Comparison of ENCODE assay signal across 16 mouse cellular contexts in the genomic region with DNA sequence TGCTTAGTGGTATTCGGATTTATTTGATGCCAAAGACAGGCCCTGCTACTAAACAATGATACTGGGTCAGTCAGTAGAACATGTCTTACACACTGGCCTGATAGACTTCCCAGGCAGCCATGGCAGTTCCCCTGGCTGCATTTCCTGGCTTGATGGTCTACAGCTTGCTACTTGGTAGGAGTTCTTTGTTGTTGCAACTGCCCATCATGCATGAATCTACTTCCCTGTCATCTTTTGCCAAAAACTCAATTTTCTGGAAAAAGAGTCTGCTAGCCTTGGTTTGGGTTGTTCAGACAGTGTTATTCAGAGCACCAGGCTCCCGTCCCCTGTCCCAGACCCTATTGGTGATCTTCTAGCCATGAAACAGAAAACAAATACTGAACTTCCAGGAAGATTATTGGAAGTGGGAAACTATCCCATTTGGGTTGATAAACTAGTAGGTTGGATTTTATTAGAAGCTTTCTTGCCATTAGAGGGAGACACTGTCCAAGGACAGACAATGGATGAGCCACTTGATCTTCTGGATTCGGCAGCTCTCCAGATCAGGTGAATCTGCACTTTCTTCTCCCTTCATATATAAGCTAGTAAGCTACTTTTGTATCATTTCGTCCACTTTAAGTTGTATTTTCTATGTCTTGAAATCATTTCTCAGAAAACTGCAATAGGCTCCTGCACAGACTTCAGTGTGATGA.
DNase-seq lines count a peak whose midpoint lies in the region; ATAC-seq and TF ChIP-seq lines count a peak whose summit lies in the region.
"Had no signal": no experiment of that assay in that cellular context is flagged by ENCODE, and none has a peak within 500 bp of the region (broad histone marks: within the 10 kb centered on the region; RNA-seq: fewer than 3 reads in every experiment).

No protein-coding gene starts in this region.

- H3K4me3 ChIP-seq in hindbrain, postnatal 0 days (ENCODE audit: low read length): no peak overlapping the region
- no peak overlapping the region for H3K4me3 ChIP-seq in hindbrain, embryonic 12.5 days
- H3K4me3 ChIP-seq: embryonic facial prominence, embryonic 12.5 days; gastrocnemius, adult 2 months; limb, embryonic 15.5 days; lung, embryonic 15.5 days; neural tube, embryonic 12.5 days had no signal

- H3K27ac ChIP-seq in hindbrain, postnatal 0 days: no peak overlapping the region
- no peak overlapping the region for H3K27ac ChIP-seq in hindbrain, embryonic 12.5 days
- H3K27ac ChIP-seq: embryonic facial prominence, embryonic 12.5 days; gastrocnemius, adult 2 months; limb, embryonic 15.5 days; lung, embryonic 15.5 days; neural tube, embryonic 12.5 days had no signal

- peak; percentile 82 for ATAC-seq in hindbrain, postnatal 0 days
- no peak for ATAC-seq in hindbrain, embryonic 12.5 days (ENCODE audit: low FRiP score)
- ATAC-seq: inflammation-experienced regulatory T-cells, adult 6 months had no signal

- no peak overlapping the region for H3K4me2 ChIP-seq in hindbrain, postnatal 0 days (ENCODE audit: low read depth, low read length)
- no peak overlapping the region for H3K4me2 ChIP-seq in hindbrain, embryonic 12.5 days (replicated peaks)
- H3K4me2 ChIP-seq: embryonic facial prominence, embryonic 12.5 days; limb, embryonic 15.5 days; lung, embryonic 15.5 days; neural tube, embryonic 12.5 days had no signal

- 54% methylated on average over 4 of the region's 4 CpGs for WGBS in hindbrain, postnatal 0 days
- 85% methylated on average over 4 of the region's 4 CpGs for WGBS in hindbrain, embryonic 12.5 days

- no peaks in the 10 kb centered on the region for H3K36me3 ChIP-seq in hindbrain, postnatal 0 days (ENCODE audit: insufficient read depth, low read length)
- no peaks in the 10 kb centered on the region for H3K36me3 ChIP-seq in hindbrain, embryonic 12.5 days
- H3K36me3 ChIP-seq: embryonic facial prominence, embryonic 12.5 days; limb, embryonic 15.5 days; lung, embryonic 15.5 days; neural tube, embryonic 12.5 days had no signal

- no peak overlapping the region for H3K9ac ChIP-seq in hindbrain, postnatal 0 days (replicated peaks; ENCODE audit: low read length)
- no peak overlapping the region for H3K9ac ChIP-seq in hindbrain, embryonic 12.5 days
- H3K9ac ChIP-seq: embryonic facial prominence, embryonic 12.5 days; limb, embryonic 15.5 days; lung, embryonic 15.5 days; neural tube, embryonic 12.5 days had no signal

- no peaks in the 10 kb centered on the region; the same call in 1 of the 2 replicates for H3K27me3 ChIP-seq in hindbrain, postnatal 0 days (ENCODE audit: insufficient read depth, low read length)
- H3K27me3 ChIP-seq in hindbrain, embryonic 12.5 days: no peaks in the 10 kb centered on the region
- H3K27me3 ChIP-seq: embryonic facial prominence, embryonic 12.5 days; limb, embryonic 15.5 days; lung, embryonic 15.5 days; neural tube, embryonic 12.5 days had no signal

- no peaks in the 10 kb centered on the region for H3K9me3 ChIP-seq in hindbrain, postnatal 0 days (ENCODE audit: low read length)
- H3K9me3 ChIP-seq in hindbrain, embryonic 12.5 days (replicated peaks): no peaks in the 10 kb centered on the region
- H3K9me3 ChIP-seq: embryonic facial prominence, embryonic 12.5 days; limb, embryonic 15.5 days; lung, embryonic 15.5 days; neural tube, embryonic 12.5 days had no signal

- intact Hi-C loops in left cerebral cortex, postnatal 4 days (cut with DNase I): no loop called here
- intact Hi-C loops in left cerebral cortex, postnatal 25 days (cut with DNase I): no loop called here

- DNase-seq in cerebellum, postnatal 14 days: peak; percentile 59 to 75
- no peak for DNase-seq in cerebellum, adult 18-20 months
- peak; percentile 74 for DNase-seq in hindbrain, postnatal 0 days (ENCODE audit: low spot score)
- peak; percentile 54 for DNase-seq in left cerebral cortex, postnatal 4 days
- DNase-seq in left cerebral cortex, postnatal 25 days (ENCODE audit: low spot score in 2 of 2): no peak
- peak; percentile 86 for DNase-seq in Muller cell, postnatal 12 days (ENCODE audit: inconsistent ontology term)
- DNase-seq in T-cell, adult 2 months (ENCODE audit: low spot score): no peak
- DNase-seq: adrenal gland, postnatal 10 days; gastrocnemius, adult 2 months; heart, adult 18-20 months had no signal

- TF ChIP-seq CTCF in hindbrain, postnatal 0 days (IDR thresholded peaks at IDR 0.05; ENCODE audit: low read depth): peak; percentile 50

- H3K4me1 ChIP-seq in hindbrain, postnatal 0 days (ENCODE audit: insufficient read depth, low read length): no peaks in the 10 kb centered on the region; the same call in 1 of the 2 replicates
- no peaks in the 10 kb centered on the region for H3K4me1 ChIP-seq in hindbrain, embryonic 12.5 days
- H3K4me1 ChIP-seq: embryonic facial prominence, embryonic 12.5 days; limb, embryonic 15.5 days; lung, embryonic 15.5 days; neural tube, embryonic 12.5 days had no signal

Comparison
In these comparisons a context has a peak if more than half of its experiments do, and no peak if none do; other contexts are left out.
1. DNase-seq: peak in cerebellum, postnatal 14 days (2 of 2), hindbrain, postnatal 0 days (single experiment), left cerebral cortex, postnatal 4 days (single experiment) and Muller cell, postnatal 12 days (single experiment); none in cerebellum, adult 18-20 months (0 of 2), left cerebral cortex, postnatal 25 days (0 of 2) and T-cell, adult 2 months (single experiment).